Mouse (Mus musculus): ENCODE data around the gene Barx2.

Barx2 gene

DNA sequence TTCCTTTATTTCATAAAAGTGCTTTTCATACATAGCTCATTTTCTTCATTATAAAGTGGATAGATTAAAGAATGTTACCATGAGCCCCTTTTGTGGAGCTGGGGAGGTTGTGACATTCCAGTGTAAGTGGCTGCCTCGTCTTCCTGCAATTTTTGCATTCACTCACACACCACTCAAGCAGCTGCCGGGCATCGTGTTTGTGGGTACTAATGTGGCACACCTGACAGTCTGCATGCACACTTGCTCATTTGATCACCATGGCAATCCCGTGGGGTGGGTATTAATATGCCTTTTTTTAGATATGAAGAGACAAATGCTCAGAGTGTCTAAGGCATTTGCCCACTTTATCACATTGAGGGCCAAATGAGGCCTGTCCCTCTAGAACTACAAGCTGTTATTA, 24.9 kb downstream of the Barx2 start:
- DNase-seq (ENCODE audit: low read depth, low spot score) = no peak

DNA sequence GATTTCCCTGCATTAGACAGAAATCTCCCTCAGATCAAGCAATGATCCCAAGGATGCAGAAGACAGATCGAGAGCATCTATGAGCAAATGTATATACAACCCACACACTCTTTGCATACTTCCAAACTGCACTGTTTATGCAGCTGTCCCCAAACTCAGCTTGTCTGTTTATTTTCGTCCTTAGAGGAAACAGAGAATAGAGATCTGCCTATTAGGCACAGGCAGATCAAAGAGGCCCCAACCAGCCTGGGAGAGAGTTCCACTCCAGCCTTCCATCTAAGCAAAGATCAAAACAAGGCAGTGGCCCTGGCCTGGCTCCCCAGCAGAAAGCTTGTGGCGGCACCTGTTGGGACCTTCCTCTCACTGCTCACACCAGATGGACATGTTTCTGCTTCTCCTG, 27.0 kb downstream of the Barx2 start:
- DNase-seq (ENCODE audit: low read depth, low spot score) = no peak

DNA sequence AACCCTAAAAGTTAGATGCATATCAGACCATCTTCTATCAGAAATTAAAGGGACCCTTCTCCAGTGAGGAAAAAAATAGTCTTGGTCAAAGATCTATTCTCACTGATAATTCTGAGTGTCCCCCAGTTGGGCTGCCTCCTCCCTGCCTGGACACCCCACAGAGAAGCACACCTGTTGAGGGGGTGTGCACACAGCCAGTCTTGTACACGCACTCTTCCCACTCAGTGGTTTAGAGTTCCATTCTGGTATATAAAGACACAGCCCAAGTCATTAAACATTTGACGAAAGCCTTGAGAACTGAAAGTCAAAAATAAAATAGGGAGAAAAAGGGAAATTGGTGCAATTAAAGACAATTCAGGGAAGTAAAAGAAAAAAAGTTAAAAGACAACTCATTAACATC, 30.9 kb downstream of the Barx2 start:
- DNase-seq (ENCODE audit: low read depth, low spot score) = no peak

DNA sequence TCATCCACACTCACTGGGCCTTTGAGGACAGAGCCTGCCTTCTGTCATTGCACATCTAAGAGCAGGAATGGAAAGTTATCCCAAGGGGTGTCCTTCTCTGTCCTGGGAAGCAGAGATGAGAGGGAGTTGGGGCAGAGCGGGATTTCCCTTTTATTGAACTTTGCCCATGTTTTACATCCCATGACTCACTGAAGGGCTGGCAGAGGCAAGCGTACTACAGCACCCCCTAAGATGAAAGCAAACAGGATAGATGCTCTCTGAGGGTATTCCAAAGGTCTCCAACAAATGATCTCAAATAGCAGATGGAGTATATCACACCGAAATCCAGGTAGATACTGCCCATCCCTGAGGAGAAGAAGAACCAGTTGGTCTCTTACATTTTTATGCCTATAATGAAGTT, 37.7 kb downstream of the Barx2 start:
- DNase-seq (ENCODE audit: low read depth, low spot score) = no peak

DNA sequence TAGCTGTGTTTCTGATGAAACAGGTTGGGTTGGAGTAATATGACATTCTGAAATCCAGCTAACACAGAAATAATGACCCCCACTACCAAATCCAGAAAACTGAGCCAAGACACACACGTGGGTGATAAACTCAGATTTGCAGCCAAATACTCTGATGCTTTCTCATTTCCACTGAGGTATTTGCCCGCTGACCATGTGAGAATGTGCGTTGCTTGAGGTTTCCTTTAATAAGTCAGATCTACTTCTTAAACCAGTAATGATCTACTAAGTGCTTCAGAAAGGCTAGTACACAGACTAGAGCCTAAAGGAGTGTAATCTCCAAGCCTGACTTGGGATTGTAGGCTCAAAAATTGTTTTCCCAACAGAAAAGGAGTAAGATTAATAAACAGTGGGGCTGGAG, 39.0 kb downstream of the Barx2 start:
- DNase-seq (ENCODE audit: low read depth, low spot score) = no peak

DNA sequence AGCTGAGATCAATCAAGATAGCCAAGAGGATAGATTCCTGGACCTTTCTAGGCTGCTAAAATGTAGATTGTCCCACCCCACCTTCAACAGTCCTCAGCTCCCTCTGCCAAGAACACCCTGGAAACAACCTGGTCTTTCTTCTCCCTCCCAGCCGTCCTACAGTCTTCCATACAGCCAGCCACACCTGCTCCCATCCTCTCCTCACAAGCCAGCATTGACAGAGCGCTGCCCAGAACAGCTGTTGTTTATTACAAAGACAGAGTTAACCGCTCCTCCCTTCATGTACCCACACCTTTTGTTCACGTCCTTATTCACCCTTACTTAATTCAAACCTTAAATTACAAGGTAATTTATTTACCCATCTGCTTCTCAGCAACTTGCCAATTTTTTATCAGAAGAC, 41.9 kb downstream of the Barx2 start:
- DNase-seq (ENCODE audit: low read depth, low spot score) = no peak

DNA sequence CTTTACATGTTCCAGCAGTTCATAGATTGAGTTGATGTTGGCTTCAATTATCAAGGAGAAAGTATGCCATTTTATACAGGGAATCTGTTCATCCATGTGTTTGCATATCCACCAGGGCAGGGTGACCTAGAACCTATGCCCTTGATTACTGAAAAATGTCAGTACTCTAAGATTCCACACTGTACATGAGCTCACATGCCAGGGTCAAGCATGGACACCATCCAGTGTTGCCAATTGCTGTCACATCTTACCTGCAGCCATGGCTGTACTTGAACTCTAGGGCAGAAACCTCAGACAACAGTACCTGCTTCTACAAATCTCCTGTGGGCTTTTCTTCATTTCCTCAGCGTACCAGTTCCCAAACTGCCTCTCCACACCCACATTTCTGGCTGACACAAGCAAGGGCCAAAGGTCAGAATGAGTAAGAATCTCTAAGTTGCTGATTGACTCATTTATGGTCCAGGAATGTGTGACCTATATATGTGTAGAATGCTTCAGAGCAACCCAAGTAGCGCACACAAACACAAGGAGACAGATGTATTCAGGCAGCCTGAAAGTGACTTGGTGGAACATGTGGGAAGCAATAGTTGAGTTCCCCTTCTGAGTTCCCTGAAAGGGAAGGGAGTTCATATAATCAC, 44.3 kb downstream of the Barx2 start:
- DNase-seq (ENCODE audit: low read depth, low spot score) = no peak

DNA sequence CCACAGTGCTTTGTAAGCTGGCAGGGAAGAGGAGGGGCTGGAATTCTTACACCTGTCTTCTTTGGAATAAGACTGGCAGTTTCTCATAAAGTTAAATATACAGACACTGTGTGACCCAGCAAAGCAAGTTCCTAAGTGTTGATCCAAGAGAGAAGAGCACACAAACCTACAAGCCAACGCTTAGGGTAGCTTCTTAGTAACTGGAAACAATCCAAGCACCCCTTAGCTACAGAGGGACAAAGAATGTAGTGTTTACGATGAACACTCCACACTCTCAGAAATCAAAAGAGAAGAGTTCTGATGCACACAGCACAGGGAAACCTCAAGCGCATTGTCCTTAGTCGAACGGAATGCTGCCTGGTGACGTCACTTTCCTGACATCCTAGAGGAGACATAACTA, 49.4 kb downstream of the Barx2 start:
- DNase-seq (ENCODE audit: low read depth, low spot score) = no peak

DNA sequence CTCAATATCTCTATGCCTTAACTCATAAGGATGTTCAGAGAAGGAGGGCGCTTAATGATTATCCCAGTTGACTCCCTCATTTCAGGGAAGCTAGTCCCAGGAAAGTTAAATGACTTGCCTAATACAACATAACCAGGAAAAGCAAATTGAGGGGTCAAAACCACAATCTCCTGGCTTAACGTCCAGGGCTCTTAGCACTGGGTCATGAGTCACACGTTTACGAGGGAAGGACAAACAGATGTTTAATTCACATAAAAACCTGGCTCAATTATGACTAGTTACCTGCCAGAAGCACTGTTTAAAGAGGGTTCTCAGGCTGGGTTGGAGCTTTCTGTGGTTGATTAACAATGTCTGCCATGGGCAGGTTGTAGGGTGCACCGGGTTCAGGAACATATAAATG, 53.8 kb downstream of the Barx2 start:
- no peak for DNase-seq (ENCODE audit: low read depth, low spot score)

DNA sequence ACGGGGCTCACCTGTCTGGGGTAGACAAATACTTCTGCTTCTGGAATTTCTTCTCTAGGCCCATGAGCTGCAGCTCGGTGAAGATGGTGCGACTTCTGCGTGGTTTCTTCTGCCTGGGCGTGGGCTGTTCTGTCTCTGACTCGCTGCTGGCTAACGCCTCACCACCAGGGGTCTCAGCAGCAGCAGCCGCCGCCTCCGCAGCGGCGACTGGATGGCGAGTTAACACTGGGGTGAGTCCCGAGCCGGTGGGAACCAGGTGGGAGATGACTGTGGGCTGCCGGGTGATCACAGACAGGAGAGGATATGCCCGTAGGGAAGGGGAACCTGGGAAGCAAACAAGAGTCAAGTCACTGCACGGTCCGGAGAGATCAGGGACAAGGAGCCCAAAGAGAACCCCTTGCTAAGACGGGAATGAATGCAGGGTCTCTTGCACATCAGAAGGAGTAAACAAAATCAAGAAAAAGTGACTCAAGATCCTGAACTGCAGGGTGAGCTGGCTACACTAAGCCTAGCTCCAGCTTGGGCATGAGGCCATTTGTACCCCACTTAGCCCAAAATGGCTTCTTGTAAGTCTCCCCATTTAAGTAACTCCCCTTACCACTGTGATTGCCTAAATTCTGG, 54.4 kb downstream of the Barx2 start:
- no peak for DNase-seq (ENCODE audit: low read depth, low spot score)

DNA sequence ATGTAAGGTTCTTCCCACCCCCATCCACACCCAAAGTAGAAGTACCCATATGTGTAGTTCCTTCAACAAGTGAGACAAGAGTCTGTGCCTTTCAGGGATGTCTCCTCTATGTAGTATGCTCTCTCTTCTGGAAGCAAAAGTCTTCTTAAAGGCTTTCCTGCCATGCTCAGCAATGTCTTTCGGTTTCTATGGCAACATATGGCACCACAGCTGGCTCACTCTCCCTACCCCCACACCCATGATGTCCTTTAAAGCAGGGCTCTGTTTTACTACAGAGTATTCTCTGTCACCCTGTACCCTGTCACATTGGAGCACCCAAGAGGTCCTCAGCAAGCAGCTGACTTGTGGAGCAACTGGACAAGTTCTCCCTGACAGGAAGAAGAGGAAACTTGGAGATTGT, 55.8 kb downstream of the Barx2 start:
- peak; percentile 8 for DNase-seq (ENCODE audit: low read depth, low spot score)

DNA sequence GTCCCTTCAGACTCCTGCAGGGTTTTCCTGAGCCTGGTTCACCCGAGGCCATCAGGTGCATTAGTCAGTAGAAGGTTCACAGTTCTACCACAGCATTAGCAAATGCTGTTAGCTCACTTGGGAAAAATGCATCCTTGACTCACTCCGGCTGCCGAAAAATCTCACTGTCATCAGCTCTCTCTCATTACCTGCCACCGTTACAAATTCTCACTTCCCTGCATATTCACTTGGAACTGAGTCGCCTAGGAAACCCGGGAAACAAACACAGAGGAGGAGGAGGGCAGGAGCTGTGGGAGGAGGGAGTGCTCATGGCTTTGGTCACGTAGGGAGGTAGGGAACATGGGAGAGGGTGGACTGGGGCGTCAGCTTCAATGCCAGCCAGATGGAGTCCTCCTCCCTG, 56.8 kb downstream of the Barx2 start:
- DNase-seq (ENCODE audit: low read depth, low spot score) = no peak

DNA sequence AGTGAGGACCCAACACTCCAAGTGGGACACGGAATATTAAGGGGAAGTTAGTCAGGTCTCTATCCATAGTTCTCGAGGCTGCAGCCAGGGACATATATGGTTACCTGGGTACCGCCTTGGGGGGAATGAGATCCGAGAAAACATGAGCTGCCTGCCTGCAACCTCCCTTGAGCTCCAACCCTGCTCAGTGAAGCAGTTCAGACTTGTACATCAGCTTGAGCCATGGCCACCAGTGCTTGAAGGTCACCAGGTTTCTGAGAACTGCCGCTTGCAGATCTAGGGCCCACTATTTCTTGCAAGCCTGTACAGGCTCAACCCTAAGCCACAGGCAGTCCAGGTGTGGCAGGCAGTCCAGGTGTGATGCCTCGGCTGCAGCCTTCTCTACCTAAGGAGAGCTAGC, 57.6 kb downstream of the Barx2 start:
- no peak for DNase-seq (ENCODE audit: low read depth, low spot score)

DNA sequence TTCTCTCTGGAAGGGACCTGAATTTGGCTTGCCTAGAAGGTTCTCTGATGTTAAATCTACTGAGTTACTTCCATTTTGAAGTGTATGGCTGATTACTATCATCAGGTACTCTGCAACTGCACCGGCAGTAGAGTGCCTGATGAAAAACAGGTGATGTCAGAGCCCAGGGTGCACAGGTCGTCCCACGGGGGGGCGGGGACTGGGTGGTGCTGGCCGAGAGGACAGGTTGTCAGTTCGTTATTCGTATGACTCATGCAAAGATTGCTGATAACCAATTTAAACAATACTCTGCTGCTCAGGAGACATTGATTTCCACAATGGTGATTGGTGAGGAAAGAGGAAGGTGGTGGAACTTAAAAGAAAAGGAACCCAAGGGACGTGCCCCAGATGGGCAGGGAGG, 61.6 kb downstream of the Barx2 start:
- DNase-seq (ENCODE audit: low read depth, low spot score) = no peak

DNA sequence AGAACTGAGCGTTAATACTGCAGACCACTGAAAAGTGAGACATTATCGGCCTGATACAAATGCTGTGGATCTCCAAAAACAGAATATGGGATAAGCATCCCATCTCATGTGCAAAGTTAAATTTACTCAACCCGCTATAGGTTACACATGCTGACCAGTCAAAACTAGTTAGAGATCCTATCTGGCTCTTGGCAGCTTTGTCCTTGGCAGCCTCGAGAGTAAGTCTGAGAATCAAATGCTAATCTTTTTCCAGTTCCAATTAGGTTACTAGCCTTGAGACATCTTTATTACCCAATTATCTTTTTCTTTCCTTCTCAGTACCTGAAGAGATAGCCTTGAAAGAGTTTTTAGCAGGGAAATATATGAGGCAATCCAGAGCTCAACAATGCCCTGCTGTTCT, 62.6 kb downstream of the Barx2 start:
- DNase-seq (ENCODE audit: low read depth, low spot score) = no peak

DNA sequence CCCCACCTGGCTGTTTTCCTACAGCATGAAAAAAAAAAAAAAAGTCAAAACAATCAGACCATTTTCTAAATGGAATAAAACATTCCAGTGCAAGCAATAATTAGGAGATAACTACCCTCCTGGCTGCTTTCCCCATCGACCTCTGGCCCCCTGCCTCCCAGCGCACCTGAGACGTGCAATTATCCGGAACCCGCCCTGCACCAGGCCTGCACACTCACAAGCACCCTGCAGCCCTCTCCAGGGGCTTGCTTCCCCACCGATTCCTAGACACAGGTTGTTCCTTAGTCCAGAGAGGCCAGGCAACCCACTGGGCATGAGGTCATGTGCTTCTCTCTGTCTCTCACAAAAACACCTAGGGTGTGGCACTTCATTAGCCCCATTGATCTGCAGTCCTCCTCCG, 63.9 kb downstream of the Barx2 start:
- no peak for DNase-seq (ENCODE audit: low read depth, low spot score)

DNA sequence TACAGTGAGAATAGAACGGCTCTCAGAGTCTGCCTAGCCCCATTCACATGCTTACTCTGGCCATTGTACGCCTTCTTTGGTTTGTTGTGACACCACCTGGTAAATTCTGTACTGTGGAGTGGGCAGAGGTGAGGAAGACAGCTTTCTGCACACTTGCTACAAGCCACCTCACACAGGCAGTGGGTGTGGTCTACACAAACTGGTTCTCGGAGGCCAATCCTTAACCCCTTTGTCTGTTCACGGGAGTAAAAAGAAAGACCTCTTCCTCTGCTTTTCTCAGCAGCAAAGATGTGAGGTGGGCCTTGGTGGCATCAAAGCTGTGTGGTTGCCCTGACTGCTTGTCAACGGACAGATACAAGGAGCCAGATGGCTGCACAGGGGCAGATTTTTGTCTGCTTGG, 68.6 kb downstream of the Barx2 start:
- DNase-seq (ENCODE audit: low read depth, low spot score) = no peak

DNA sequence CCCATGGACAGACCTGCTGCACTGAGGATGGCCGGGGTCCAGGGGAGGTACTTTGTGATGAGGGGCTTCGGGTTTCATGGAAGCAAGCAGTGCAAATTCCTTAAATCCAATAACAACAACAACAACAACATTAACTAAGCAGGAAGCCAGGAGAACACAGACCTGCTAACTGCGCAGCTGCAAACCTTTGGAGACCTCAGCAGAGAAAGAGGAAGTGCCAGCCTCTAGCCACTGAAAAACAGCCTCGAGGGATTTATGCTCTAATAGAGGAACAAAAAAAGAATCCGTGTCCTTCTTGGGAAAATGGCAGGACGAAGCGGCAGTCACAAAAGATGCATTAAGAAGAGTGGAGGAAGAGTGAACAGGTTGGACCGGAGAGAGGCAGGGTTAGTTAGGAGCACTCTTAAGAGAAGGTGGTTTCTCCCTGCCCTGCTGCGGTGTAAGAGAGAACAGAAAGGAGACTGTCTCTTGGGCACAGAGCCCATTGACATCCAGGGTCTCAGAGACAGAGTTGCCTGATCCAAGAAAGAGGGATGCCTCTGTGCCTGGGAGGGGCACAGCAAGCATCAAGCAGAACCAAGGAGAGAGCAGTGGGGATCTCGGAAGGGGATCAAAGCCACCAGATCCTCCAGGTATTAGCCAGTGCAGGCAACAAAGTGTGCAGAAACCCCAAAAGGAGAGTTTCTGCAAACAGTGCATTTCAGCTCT, 72.0 kb downstream of the Barx2 start:
- DNase-seq (ENCODE audit: low read depth, low spot score) = no peak

DNA sequence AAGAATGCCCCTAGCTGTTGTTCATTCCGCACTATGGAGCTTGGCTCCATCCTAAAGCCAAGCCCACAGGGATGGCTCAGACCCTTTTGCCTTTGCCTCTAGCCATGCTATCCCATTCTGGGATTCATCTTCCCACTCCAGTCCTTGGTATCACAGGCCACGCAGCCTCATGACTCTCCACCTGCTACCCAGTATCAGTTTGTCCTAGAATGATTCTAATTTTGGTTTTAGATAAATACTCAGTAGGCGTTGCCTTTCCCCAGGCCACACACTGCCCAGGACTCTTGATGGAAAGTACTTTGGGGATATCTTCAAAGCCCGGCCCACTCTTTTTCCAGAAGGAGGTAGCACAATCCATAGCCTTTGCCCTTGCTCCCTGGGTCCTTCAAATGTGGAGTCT, 72.7 kb downstream of the Barx2 start:
- no peak for DNase-seq (ENCODE audit: low read depth, low spot score)

DNA sequence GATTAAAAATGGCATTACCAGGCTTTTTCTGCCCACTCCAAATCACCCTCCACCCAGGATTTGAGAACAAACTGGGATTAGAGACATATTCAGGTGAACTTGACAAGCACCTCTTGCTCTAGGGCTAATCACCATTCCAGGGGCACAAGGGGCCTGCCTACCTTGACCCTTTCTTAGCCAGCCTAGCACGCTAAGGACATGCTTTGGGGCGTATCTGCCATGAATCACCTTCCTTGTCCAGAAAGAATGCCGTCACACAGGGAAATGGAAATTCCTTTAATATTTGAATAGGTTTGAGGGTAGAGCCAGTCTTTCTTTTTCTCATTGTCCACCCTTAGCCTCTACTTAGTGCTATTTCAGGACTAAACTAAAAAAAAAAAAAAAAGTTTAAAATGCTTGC, 73.2 kb downstream of the Barx2 start:
- DNase-seq (ENCODE audit: low read depth, low spot score) = no peak

DNA sequence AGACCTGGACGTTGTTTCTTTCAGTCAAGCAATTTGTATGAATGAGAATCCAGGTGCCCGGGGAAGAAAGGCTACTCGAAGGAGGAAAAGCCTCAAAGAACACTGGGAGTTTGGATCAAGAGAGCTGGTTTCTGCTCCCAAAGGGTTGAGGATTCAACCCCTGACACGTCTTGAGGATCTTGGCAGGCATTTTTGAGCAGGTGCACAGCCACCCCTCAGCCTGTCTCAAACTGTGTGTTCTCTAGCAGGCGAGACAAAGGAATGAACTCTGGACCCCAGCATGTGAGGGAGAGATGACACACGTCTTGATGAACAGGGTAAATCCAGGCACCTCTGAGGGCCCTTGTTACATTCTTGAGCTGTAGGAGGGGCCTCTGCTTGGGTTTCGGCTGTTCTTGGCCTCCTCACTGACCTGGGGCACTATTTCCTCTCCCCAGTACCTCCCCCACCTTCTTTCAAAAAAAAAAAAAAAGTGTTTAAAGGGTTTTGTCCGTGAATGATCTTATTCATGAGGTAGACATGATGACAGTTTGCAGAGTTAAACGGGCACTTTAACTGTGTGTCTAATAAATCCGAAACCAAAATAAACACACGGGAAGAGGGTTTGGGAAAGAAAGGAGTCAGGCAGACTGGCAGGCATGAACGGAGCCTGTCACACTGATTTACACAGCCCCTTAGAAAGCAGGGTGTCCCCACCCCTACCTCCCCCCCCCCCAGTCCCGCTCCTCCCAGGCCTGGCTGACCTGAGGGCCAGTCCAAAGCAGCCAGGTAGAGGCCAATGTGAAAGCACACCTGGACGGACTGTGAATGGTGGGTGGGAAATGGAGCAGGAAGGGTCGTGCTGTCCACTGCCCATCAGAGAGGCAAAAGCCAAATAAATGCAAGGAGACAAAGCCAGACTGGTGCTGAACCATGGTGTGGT, 73.9 kb downstream of the Barx2 start:
- no peak for DNase-seq (ENCODE audit: low read depth, low spot score)

DNA sequence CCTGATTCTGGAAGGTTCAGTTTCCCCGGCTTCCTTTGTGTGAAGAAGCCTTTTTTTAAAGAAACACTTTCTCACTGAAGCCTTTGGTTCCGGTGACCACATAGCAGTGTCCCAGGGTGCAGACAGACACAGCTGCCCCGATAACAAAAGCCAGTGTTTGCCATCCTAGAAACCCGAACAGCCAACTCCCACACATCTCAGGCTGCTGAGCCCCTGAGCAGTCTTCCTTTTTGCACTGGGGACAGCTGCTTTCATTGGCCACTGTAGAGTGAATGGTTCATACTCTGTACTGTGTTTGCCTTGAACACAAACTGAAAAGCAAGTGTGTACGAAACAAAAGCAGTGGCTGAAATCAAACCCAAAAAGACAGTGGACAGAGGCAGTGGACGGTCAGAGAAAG, 75.2 kb downstream of the Barx2 start:
- DNase-seq (ENCODE audit: low read depth, low spot score) = no peak
